Mouse (Mus musculus): ENCODE results near the gene Inhbc.
"Not testable (repeated sequence)": the region's sequence is repeated elsewhere in the genome, so short reads cannot be mapped to it uniquely, and the experiment has no call there.

The Inhbc gene

GRCm38 (mm10) chr10:127327461-127328145 lies 42.6 kb downstream of the Inhbc start:
- no peak for DNase-seq (ENCODE audit: extremely low read depth, insufficient read length, low spot score)

DNA sequence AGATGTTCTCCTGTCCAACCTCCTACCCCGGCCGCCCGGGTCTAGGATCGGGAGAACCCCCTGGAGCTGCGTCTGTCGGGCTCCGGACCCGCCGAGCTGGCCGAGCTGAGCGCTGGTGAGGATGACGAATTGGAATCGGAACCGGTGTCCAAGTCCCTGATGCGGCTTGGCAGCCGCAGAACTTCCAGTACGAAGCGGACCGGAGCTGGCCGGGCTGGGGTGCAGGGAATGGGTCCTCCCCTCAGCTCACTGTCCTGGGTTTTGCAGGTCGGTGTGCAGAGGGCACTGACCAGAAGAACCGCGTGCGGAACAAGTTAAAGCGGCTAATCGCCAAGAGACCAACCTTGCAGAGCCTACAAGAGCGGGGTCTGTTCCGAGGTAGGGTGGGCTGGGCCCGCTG lies 43.4 kb downstream of the Inhbc start:
- no peak for DNase-seq (ENCODE audit: extremely low read depth, insufficient read length, low spot score)

- no peak for DNase-seq (ENCODE audit: extremely low read depth, insufficient read length, low spot score)
These were observed 44.0 kb downstream of the Inhbc start for GRCm38 (mm10) chr10:127326017-127326801.

GRCm38 (mm10) chr10:127325454-127326016 lies 44.7 kb downstream of the Inhbc start:
- DNase-seq (ENCODE audit: extremely low read depth, insufficient read length, low spot score): no peak

- DNase-seq (ENCODE audit: extremely low read depth, insufficient read length, low spot score): no peak
These were observed 45.7 kb downstream of the Inhbc start for GRCm38 (mm10) chr10:127324495-127324894.

DNA sequence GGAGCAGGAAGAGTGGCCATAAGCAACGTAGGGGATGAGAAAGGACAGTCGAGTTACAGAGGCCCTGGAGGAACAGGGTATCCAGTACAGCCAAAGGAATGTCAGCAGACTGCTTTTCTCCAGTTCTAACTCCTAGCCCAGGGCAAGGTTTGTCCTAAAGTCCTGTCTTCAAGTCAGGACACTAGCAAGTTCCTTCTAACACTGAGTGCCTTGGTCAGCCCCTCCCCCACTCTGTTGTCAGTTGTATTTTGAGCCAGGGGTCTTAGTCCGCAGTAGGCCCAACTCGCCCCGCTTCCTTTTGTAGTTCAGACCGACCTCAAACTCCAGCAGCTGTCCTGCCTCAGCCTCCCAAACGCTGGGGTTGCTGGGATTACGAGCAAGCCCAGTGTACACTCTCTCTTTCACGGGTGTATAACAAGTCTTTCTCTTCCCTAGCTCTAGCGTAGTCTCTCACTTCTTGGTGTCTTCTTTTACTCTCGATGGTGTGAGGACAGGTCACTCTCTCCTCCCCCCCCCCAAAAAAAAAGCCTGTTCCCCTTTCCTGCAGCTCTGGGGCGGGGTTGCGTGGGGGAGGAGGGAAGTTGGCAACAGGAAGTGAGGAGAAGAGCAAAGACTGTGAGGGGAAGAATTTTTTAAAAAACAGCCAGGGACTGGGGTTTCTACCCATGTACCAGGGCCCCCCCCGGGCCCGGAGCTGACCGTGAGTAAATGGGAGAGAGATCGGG lies 46.9 kb downstream of the Inhbc start:
- DNase-seq (ENCODE audit: extremely low read depth, insufficient read length, low spot score): no peak

- DNase-seq (ENCODE audit: extremely low read depth, insufficient read length, low spot score): no peak
These were observed 47.6 kb downstream of the Inhbc start for GRCm38 (mm10) chr10:127322669-127323068.

DNA sequence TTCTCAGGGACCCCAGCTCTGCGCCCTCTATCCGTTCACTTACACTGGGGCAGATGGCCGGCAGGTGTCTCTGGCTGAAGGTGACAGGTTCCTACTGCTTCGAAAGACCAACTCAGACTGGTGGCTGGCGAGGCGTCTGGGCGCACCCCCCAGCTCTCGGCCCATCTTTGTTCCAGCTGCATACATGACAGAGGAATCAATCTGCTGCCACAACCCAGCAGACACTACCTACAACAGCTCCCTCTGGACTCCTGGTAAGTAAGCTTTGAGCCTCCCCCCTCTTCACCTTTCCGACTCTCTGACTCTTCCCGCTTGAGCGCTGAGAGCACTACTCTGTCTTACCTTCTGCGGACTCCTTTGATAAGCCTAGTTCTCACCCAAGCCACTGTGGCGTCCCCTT lies 48.1 kb downstream of the Inhbc start:
- DNase-seq (ENCODE audit: extremely low read depth, insufficient read length, low spot score): no peak

DNA sequence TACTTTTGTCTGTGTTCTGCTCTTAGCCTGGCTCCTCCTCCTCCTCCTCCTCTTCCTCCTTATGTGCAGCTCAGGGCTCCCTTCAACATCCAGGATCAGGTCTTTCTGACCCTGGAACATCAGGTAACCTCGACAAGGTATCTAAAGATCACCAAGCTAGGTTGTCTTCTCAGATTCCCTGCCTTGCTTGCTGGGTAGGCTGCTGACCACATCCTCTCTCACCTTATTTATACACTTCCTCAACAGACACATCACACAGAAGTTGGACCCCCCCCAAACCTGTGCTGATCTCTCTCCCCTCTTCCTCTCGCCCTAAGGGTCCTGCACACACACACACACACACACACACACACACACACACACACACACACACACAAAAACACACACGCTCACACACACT lies 48.6 kb downstream of the Inhbc start, which contains the start of gene Arhgap9:
Gene Arhgap9, plus strand, starts transcription at position 344 of the 400 bp plus-strand sequence.
- DNase-seq (ENCODE audit: extremely low read depth, insufficient read length, low spot score): no peak

DNA sequence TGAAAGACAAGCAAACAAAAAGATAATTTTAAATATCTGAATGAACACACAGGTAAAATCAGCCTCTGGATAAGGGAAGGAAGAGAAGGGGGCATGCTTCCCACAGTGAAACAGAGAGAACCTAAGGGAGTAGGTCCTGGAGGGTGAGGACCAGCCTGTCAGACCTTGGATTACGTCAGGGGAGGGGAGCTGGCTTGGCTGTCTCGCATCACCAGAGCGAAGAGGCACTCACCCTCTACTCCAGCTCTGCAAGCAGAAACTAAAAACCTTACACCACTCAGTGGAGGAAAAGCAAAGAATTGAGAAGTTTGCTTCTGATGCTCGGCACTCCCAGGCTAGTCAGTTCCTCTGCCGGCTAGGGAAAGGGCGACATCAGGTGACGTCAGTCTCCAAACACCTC lies 50.3 kb downstream of the Inhbc start:
- DNase-seq (ENCODE audit: extremely low read depth, insufficient read length, low spot score): no peak

GRCm38 (mm10) chr10:127318009-127318408 lies 52.2 kb downstream of the Inhbc start:
- no peak for DNase-seq (ENCODE audit: extremely low read depth, insufficient read length, low spot score)

GRCm38 (mm10) chr10:127317277-127317676 lies 53.0 kb downstream of the Inhbc start:
- no peak for DNase-seq (ENCODE audit: extremely low read depth, insufficient read length, low spot score)

DNA sequence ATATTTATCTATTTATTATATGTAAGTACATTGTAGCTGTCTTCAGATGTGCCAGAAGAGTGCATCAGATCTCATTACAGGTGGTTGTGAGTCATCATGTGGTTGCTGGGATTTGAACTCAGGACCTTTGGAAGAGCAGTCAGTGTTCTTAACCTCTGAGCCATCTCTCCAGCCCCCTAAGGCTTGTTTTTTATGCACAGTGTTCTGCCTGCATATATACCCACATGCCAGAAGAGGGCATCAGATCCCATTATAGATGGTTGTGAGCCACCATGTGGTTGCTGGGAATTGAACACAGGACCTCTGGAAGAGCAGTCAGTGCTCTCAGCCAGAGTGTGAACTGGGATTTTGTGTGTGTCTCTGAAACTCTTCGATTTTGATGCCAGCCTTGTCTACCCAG lies 55.3 kb downstream of the Inhbc start:
- DNase-seq (ENCODE audit: extremely low read depth, insufficient read length, low spot score): not testable (repeated sequence)

DNA sequence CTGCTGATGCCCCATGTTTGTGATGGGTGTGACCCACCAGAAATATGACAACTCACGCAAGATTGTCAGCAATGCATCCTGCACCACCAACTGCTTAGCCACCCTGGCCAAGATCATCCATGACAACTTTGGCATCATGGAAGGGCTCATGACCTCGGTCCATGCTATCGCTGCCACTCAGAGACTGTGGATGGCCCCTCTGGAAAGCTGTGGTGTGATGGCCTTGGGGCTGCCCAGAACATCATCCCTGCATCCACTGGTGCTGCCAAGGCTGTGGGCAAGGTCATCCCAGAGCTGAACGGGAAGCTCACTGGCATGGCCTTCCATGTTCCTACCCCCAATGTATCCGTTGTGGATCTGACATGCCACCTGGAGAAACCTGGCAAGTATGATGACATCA lies 56.7 kb downstream of the Inhbc start:
- not testable (repeated sequence) for DNase-seq (ENCODE audit: extremely low read depth, insufficient read length, low spot score)

- DNase-seq (ENCODE audit: extremely low read depth, insufficient read length, low spot score): no peak
These were observed 57.4 kb downstream of the Inhbc start for GRCm38 (mm10) chr10:127312858-127313257.

DNA sequence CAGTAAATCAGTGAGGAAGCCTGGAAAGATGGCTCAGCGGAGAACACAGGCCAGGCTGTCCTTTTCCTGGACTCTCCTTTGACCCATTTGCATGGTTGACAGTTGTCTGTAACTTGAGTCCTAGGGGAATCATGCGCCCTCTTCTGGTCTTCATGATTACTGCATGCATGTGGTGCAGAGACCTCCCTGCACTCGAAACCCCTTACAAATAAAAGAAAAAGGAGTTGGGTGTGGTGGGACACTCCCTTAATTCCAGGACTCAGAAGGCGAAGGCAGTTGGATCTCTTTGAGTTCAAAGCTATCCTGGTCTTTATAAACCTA lies 57.9 kb downstream of the Inhbc start:
- DNase-seq (ENCODE audit: extremely low read depth, insufficient read length, low spot score): peak; percentile 58

- peak; percentile 92 for DNase-seq (ENCODE audit: extremely low read depth, insufficient read length, low spot score)
These were observed 58.5 kb downstream of the Inhbc start, which contains the start of gene Mars for GRCm38 (mm10) chr10:127311476-127312355. Mars (minus strand) TSS chr10:127311786.

DNA sequence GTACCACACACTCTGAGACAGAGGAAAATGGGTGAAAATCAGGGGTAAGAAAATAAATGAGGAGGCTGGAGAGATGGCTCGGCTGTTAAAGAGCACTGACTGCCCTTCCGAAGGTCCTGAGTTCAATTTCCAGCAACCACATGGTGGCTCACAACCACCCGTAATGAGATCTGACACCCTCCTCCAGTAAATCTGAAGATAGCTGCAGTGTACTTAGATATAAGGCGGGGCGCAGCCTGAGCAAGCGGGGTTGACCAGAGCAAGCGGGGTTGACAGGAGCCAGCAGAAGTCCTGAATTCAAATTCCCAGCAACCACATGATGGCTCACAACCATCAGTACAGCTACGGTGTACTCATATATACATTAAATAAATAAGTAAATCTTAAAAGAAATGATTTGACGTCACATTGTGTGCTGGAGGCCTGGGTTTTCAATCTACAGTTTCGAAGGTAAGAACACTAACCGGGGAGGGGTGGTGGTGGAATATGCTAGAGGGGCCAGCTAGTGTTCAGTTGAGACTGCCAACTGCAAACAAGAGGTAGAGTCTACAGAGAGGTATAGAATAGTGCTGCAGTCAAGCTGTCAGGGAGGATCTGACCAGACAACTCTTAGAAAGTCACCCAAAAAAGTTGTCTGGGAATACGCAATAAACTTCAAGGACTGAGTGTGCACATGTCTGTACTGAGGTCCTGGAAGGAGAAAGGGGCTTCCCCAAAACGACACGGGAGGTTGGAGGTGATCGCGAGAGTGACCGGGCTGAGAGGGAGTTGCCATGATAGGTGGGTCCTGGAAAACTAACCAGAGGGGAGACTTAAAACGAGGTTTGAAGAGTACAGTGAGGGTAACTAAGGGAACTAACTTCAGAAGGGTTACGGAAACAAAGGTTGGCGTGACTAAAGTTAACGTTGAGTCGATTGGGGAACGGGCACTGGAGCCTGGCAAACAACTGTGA lies 59.4 kb downstream of the Inhbc start:
- no peak for DNase-seq (ENCODE audit: extremely low read depth, insufficient read length, low spot score)

DNA sequence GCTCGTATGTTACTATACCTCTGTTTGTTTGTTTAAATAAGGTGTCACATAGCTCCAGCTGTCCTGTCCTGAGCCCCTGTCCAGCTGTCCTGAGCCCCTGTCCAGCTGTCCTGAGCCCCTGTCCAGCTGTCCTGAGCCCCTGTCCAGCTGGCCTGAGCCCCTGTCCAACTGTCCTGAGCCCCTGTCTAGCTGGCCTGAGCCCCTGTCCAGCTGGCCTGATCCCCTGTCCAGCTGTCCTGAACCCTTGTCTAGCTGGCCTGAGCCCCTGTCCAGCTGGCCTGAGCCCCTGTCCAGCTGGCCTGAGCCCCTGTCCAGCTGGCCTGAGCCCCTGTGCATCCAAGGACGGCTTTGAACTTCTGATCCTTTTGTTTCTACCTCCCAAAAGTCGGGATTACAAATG lies 61.1 kb downstream of the Inhbc start:
- not testable (repeated sequence) for DNase-seq (ENCODE audit: extremely low read depth, insufficient read length, low spot score)

Data from 3134 (cell line).